Mouse (Mus musculus) embryonic facial prominence, embryonic 10.5 days (tissue): ENCODE measurements around the gene Zfp512b. TPM values are rescaled to one million over a fixed set of nuclear protein-coding genes. Genes with fewer than 3 reads are reported as not detected.

ENCODE experiments used
- DNase-seq: peaks from one replicate; pipeline ENCODE4 v3.0.0-alpha.2; 2017; ENCODE audit warnings: low spot score
- H3K27ac ChIP-seq: fragments of 300-500 bp; sonication (generic); replicated peaks from 2 replicates; pipeline ENCODE4 v1.5.1; 2016; ENCODE audit warnings: mild to moderate bottlenecking
- H3K27me3 ChIP-seq: fragments of 300-500 bp; sonication (generic); replicated peaks from 2 replicates; pipeline ENCODE4 v1.6.1; 2016; ENCODE audit warnings: low read depth, mild to moderate bottlenecking; ENCODE audit not compliant: poor library complexity, severe bottlenecking
- H3K36me3 ChIP-seq: fragments of 300-500 bp; sonication (generic); replicated peaks from 2 replicates; pipeline ENCODE4 v1.6.1; 2016; ENCODE audit warnings: mild to moderate bottlenecking, moderate library complexity
- H3K4me1 ChIP-seq: fragments of 300-500 bp; sonication (generic); 2 replicates; pipeline ENCODE4 v1.6.1; 2016
- H3K4me3 ChIP-seq: fragments of 300-500 bp; sonication (generic); 2 replicates; pipeline ENCODE4 v1.5.1; 2016; ENCODE audit warnings: mild to moderate bottlenecking, moderate library complexity
- H3K9me3 ChIP-seq: fragments of 300-500 bp; sonication (generic); 2 replicates; pipeline ENCODE4 v1.6.1; 2016; ENCODE audit warnings: mild to moderate bottlenecking
- WGBS: fragments of 180-500 bp; shearing (Covaris S2); methylation state at CpG from one replicate; pipeline ENCODE4 v1.1.7; 2016; 5-methylcytosine and 5-hydroxymethylcytosine counted together
- microRNA-seq: library from miRNA; unstranded; fragments of <30 nt; microRNA quantifications from one replicate; pipeline ENCODE4, GENCODE M21; 2017
- polyA plus RNA-seq: library from polyadenylated mRNA; unstranded; fragments of >200 nt; fragmentation: Nextera tagmentation; extraction: Ambion mirVana; gene quantifications from 2 replicates; pipeline ENCODE4 v1.2.1, GENCODE M21; 2016

The Zfp512b gene
- polyA plus RNA-seq, 1 experiment from 2014 or later = 59.1 TPM

DNA sequence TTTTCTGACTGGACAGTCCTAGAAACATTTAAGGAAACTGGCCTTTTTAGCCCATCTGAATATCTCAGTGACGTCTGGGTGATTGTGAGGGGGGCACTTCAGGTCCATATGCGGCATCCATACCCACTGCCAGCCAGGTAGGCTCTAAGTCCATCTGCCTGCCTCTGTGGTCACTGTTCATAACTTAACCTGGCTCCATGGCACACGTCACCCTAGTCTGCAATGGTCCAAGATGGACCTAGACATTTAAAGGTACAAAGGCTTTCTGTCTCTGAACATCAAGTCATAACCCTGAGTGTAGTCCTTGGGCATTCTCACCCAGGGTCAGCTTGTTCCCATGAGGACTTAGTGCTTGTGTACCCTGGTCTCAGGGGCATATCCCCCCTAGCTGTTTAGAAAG lies 25.3 kb downstream of the Zfp512b start:
- no peaks in the 10 kb centered on the region for H3K9me3 ChIP-seq
- H3K36me3 ChIP-seq = peaks cover 7% of the 10 kb centered on the region; the same call in 1 of the 2 replicates
- 86% methylated on average over 3 of the region's 3 CpGs for WGBS
- no peak for DNase-seq
- H3K4me1 ChIP-seq = peaks cover 5% of the 10 kb centered on the region; the same call in 1 of the 2 replicates
- H3K4me3 ChIP-seq = no peak overlapping the region
- no peaks in the 10 kb centered on the region for H3K27me3 ChIP-seq
- H3K27ac ChIP-seq = no peak overlapping the region

DNA sequence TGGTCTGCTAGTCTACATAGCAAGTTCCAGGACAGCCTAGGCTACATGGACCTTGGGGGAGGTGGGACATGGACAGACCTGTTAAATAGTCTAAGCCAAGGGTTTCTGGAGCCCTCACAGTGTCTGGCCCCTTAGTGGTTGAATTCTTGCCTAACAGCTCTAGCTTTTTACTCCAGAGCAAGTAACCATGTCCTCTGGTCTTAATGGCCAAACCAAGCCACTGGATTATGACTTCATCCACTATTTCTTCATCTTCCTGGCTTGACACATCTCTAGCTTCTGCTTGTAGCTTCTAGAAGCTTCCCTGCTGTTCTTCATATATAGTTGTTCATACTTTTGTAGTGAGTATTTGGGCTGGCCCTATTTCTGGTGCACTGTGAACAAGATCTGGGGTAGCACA lies 38.8 kb downstream of the Zfp512b start:
- Histone ChIP-seq H3K9me3 (no peaks in the 10 kb centered on the region), H3K36me3 (peaks cover 62% of the 10 kb centered on the region), H3K4me1 (no peaks in the 10 kb centered on the region), H3K27me3 (no peaks in the 10 kb centered on the region), H3K4me3 (no peak overlapping the region), H3K27ac (no peak overlapping the region)
- no peak for DNase-seq

DNA sequence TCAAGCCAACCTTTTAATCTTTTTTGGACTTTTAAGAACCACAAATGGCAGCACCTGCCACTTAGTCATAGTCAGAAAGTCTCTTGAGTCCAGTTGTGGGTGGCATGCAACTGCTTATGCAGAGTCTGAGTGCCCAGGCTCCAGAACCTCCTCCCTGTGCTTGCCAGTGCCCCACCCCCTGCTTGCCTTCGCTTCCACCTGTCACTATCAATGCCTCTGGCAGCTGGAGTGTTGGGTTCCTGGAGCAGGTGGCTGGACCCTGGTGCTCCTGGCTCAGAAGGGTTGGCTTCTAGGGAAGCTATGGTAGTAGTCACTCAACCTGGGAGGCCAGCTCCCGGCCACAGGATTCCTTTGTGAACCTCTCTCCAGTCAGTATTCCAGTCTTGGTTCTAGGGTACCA lies 42.4 kb downstream of the Zfp512b start:
- Histone ChIP-seq H3K9me3 (no peaks in the 10 kb centered on the region), H3K27ac (no peak overlapping the region), H3K4me3 (no peak overlapping the region), H3K27me3 (no peaks in the 10 kb centered on the region), H3K36me3 (peaks cover 92% of the 10 kb centered on the region), H3K4me1 (no peaks in the 10 kb centered on the region)
- DNase-seq = no peak
- 95% methylated on average over 2 of the region's 2 CpGs for WGBS

DNA sequence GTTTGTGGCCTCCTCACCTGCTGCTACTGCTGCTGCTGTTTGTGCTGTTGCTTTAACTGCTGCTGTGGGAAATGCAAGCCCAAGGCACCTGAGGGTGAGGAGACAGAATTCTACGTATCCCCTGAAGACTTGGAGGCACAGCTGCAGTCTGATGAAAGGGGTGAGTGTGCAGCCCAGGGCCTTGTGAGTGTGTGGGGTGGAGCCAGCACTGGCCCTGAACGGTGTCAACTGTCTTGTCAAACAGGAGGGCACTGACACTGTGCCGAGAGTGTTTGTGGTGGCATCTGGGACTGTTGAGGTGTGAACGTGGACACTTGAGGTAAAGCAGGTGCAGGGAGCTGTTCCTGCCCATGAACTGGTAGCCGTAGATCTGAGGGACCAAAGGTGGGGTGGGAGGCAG lies 43.9 kb downstream of the Zfp512b start:
- no peaks in the 10 kb centered on the region for H3K27me3 ChIP-seq
- peaks cover 81% of the 10 kb centered on the region for H3K36me3 ChIP-seq
- WGBS = 91% methylated on average over 5 of the region's 5 CpGs
- H3K4me1 ChIP-seq = no peaks in the 10 kb centered on the region
- H3K4me3 ChIP-seq = no peak overlapping the region
- H3K27ac ChIP-seq = no peak overlapping the region
- H3K9me3 ChIP-seq = no peaks in the 10 kb centered on the region
- no peak for DNase-seq

DNA sequence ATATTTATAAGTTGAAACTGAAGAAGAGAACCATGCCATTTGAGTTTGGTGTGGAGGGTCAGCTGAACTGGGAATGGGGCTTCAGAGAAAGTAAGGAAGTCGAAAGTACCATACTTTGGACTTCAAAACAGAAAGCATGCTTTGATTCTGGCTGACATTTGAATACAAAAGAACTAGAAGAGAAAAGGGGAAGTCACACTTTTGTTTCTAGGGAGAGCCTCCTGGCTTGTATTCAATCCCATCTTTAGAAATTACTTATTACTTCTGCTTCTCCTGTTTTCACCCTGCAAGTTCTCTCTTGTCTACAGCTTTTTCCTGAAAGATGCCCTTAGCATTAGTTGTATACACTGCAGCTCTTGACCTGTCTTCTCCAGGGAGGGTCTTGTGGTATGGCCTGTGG lies 44.4 kb downstream of the Zfp512b start:
- peaks cover 78% of the 10 kb centered on the region for H3K36me3 ChIP-seq
- H3K9me3 ChIP-seq = no peaks in the 10 kb centered on the region
- no peak overlapping the region for H3K27ac ChIP-seq
- no peak for DNase-seq
- 76% methylated on average over 1 of the region's 1 CpGs for WGBS
- H3K4me3 ChIP-seq = no peak overlapping the region
- no peaks in the 10 kb centered on the region for H3K4me1 ChIP-seq
- no peaks in the 10 kb centered on the region for H3K27me3 ChIP-seq

DNA sequence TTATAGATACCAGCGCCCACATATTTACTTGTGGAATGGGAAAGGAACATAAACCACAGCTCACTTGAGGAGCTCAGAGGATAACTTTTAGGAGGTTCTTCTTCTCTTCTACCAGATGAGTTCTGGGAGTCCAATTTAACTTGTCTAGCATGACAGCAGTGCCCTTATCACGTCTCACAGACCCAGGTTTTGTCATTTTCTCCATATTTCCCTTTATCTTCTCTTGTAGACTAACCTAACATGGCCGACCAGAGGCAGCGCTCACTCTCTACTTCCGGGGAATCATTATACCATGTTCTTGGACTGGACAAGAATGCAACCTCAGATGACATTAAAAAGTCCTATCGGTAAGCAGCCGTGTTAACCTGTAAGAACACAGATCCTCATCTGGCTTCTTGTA lies 46.5 kb downstream of the Zfp512b start:
- Histone ChIP-seq H3K36me3 (peaks cover 63% of the 10 kb centered on the region), H3K27ac (no peak overlapping the region), H3K9me3 (no peaks in the 10 kb centered on the region), H3K4me3 (no peak overlapping the region), H3K27me3 (no peaks in the 10 kb centered on the region), H3K4me1 (no peaks in the 10 kb centered on the region)
- DNase-seq = no peak
- 95% methylated on average over 7 of the region's 7 CpGs for WGBS

DNA sequence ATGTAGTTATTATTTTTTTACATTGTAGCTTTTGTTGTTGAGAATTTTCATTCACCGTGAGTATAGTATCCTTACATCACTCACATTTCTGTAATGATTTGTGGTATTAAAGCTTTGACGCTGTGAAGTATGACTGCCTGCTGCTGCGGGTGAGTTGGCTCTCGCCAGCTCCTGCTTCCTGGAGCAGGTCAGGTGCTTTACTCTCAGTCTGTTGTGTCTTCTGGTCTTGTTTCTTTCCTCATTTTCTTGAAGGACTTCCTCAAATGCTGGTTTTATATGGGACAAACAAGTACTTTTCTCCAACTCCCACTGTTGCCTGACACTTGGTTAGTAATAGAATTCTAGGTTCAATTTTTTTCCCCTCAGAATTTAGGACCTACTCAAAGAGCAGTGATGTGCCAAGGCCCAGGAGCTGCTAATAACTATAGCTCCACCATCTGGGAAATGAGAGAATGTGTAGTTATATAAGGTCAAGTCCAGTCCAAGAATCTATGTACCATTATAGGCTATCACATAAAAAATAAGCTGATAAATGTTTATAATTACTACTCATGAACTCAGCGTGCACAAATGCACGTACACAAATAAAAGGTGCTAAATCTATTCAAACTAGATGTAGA lies 50.7 kb downstream of the Zfp512b start:
- Histone ChIP-seq H3K9me3 (no peaks in the 10 kb centered on the region), H3K27ac (no peak overlapping the region), H3K36me3 (peaks cover 38% of the 10 kb centered on the region), H3K27me3 (no peaks in the 10 kb centered on the region), H3K4me3 (no peak overlapping the region), H3K4me1 (peaks cover 6% of the 10 kb centered on the region)
- no peak for DNase-seq
- WGBS = 93% methylated on average over 6 of the region's 6 CpGs

DNA sequence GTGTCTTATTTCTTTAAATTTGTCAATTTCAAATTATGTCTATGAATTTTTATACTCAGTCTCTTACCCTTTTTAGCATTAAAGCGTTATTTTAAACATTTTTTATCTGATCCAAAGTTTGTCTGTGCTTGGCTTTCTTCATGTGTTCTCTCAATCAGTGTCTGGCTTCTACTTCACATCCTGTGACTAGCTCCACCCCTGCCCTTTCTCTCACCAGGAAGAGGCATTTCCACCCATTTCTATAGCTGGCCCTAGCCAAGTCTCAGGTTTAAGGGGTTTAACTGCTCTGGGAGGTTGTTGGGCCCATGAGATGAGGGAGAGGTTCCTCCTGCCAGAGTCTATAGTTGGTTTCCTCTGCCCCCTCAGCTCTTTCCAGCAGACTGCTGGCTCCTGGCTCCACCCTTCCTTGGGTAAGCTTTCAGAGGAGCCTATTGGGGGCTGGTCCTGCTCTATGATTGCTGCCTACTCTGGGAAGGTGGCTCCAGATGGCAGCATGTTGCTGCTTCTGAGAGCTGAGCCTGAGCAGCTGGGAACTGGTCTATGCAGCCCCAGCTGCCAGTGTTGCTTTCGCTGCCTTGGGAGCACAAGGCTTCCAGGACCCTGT lies 55.1 kb downstream of the Zfp512b start:
- Histone ChIP-seq H3K27ac (peak overlapping the region; percentile 45; the same call in 1 of the 2 replicates), H3K4me1 (peaks cover 6% of the 10 kb centered on the region), H3K9me3 (no peaks in the 10 kb centered on the region), H3K27me3 (no peaks in the 10 kb centered on the region), H3K4me3 (peak overlapping the region; percentile 1; the same call in 1 of the 2 replicates), H3K36me3 (peaks cover 30% of the 10 kb centered on the region)
- no peak for DNase-seq
- 90% methylated on average over 2 of the region's 2 CpGs for WGBS

DNA sequence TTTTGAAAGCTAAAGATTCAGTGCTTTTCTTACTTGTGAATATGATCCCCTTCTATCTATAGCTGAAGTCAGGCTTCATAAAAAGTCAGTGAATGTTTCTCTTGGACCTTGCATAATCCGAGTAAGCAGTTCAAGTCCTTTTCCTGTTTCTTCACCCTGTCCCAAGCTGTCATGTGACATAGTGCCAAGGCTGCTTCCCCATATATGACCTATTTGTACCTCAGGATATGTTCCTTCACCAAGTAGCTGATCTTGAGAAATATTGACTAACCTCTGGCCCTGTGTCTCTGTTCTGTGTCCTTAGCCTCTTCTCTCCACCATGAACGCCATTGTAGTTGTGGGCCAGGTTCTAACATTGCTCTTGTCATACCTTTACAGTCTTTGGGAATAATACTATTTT lies 56.2 kb downstream of the Zfp512b start:
- Histone ChIP-seq H3K27me3 (no peaks in the 10 kb centered on the region), H3K4me1 (peaks cover 6% of the 10 kb centered on the region), H3K9me3 (no peaks in the 10 kb centered on the region), H3K27ac (no peak overlapping the region), H3K4me3 (no peak overlapping the region), H3K36me3 (peaks cover 36% of the 10 kb centered on the region)
- 91% methylated on average over 2 of the region's 2 CpGs for WGBS
- DNase-seq = no peak

DNA sequence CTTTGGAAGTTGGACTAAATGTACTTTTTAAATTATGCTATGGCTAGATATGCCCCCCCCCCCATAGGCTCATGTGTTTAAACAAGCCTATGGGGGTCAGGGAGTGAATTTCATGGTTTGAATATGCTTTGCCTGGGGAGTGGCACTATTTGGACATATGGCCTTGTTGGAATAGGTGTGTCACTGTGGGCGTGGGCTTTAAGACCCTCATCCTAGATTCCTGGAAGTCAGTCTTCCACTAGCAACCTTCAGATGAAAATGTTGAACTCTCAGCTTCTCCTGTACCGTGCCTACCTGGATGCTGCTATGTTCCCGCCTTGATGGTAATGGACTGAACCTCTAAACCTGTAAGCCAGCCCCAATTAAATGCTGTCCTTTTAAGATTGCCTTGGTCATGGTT lies 60.0 kb downstream of the Zfp512b start:
- H3K4me1 ChIP-seq = peaks cover 2% of the 10 kb centered on the region
- 95% methylated on average over 3 of the region's 3 CpGs for WGBS
- no peaks in the 10 kb centered on the region for H3K27me3 ChIP-seq
- H3K9me3 ChIP-seq = 0 out of 2 replicates have a peak, but pooled peaks cover 3% of the 10 kb centered on the region
- H3K36me3 ChIP-seq = peaks cover 58% of the 10 kb centered on the region
- no peak overlapping the region for H3K27ac ChIP-seq
- no peak for DNase-seq
- H3K4me3 ChIP-seq = no peak overlapping the region

Small RNA genes lying within 50 kb of the gene (microRNA-seq; reads per million reads assigned to microRNA genes)
- not detected for gene Mir7006

Other genes with a start within 250 kb of the Zfp512b start
- gene Zgpat, start 227.9 kb downstream of the Zfp512b start, polyA plus RNA-seq = 46.9 and 51.8 TPM in 2 replicates
- 74.0 and 74.4 TPM in 2 replicates for gene Arfrp1, start 227.4 kb downstream of the Zfp512b start, polyA plus RNA-seq
- gene Lime1, start 212.7 kb downstream of the Zfp512b start, polyA plus RNA-seq = 25.7 and 30.7 TPM in 2 replicates
- gene Zbtb46, start 133.4 kb downstream of the Zfp512b start, polyA plus RNA-seq = 16.4 and 20.1 TPM in 2 replicates
- gene Abhd16b, start 99.6 kb downstream of the Zfp512b start, polyA plus RNA-seq = 0.11 and 0.16 TPM in 2 replicates
- gene Tpd52l2, start 95.7 kb downstream of the Zfp512b start, polyA plus RNA-seq = 173 and 174 TPM in 2 replicates
- 93.3 and 93.4 TPM in 2 replicates for gene Dnajc5, start 72.3 kb downstream of the Zfp512b start, polyA plus RNA-seq
- gene Uckl1, start 7.9 kb downstream of the Zfp512b start, polyA plus RNA-seq = 41.1 and 41.3 TPM in 2 replicates
- 77.2 and 82.6 TPM in 2 replicates for gene Prpf6, start 935 bp downstream of the Zfp512b start, polyA plus RNA-seq
- gene Samd10, start 6.4 kb upstream of the Zfp512b start, polyA plus RNA-seq = 24.9 and 25.5 TPM in 2 replicates
- gene Gm29797, start 64.2 kb upstream of the Zfp512b start, polyA plus RNA-seq = 0.28 TPM in 1 of 2 replicates, not detected in the other
- gene Sox18, start 78.8 kb upstream of the Zfp512b start, polyA plus RNA-seq = 21.8 and 25.2 TPM in 2 replicates
- 18.3 and 18.8 TPM in 2 replicates for gene Tcea2, start 87.5 kb upstream of the Zfp512b start, polyA plus RNA-seq
- gene Rgs19, start 101.2 kb upstream of the Zfp512b start, polyA plus RNA-seq = 85.2 and 89.9 TPM in 2 replicates
- gene Lkaaear1, start 105.6 kb upstream of the Zfp512b start, polyA plus RNA-seq = not detected in 2 replicates
- 2.6 and 3.1 TPM in 2 replicates for gene Oprl1, start 122.2 kb upstream of the Zfp512b start, polyA plus RNA-seq
- gene Myt1, start 170.5 kb upstream of the Zfp512b start, polyA plus RNA-seq = 7.4 and 7.5 TPM in 2 replicates
- 26.1 and 30.8 TPM in 2 replicates for gene Pcmtd2, start 245.1 kb upstream of the Zfp512b start, polyA plus RNA-seq